Mouse (Mus musculus) bone marrow, adult 2 months (tissue): ENCODE measurements around the gene Uqcc1.

Experiments used
- CTCF ChIP-seq: fragments of 200-500 bp; IDR thresholded peaks from 2 replicates; pipeline ENCODE4 v1.5.1; 2011; ENCODE audit warnings: low read length, control low read depth; ENCODE audit not compliant: control insufficient read depth, insufficient read depth
- POLR2A ChIP-seq: fragments of 200-500 bp; IDR thresholded peaks from 2 replicates; pipeline ENCODE4 v1.6.1; 2011; ENCODE audit warnings: low read depth, mild to moderate bottlenecking, control low read depth, low read length, borderline replicate concordance; ENCODE audit not compliant: control insufficient read depth

- TF ChIP-seq CTCF (no peak), POLR2A (no peak)
Observed at GRCm38 (mm10) chr2:155959981-155960380, 29.9 kb upstream of the Uqcc1 start.
